Mouse (Mus musculus) myocyte (in vitro differentiated cells): ENCODE measurements at regions not wholly inside any gene's neighbourhood (a gene's known extent, or its start where the extent isn't known, plus 50 kb on each side); places are given as distances from the start of the nearest gene placed in this dataset.
"Not testable (repeated sequence)": the region's sequence is repeated elsewhere in the genome, so short reads cannot be mapped to it uniquely, and the experiment has no call there.

ENCODE experiments used
- H3K27me3 ChIP-seq: one replicate; pipeline ENCODE4 v1.6.1; 2011; ENCODE audit not compliant: control insufficient read depth, insufficient read depth, insufficient read length
- H3K36me3 ChIP-seq: one replicate; pipeline ENCODE4 v1.6.1; 2011; ENCODE audit not compliant: control insufficient read depth, insufficient read depth
- H3K4me2 ChIP-seq: one replicate; pipeline ENCODE4 v1.6.1; 2011; ENCODE audit warnings: low read depth, control low read depth
- H3K4me3 ChIP-seq: one replicate; pipeline ENCODE4 v1.5.1; 2011; ENCODE audit warnings: mild to moderate bottlenecking, control low read depth, moderate library complexity
- H3K79me2 ChIP-seq: one replicate; pipeline ENCODE4 v1.6.1; 2011; ENCODE audit not compliant: control insufficient read depth, insufficient read depth
- H3ac ChIP-seq: one replicate; pipeline ENCODE4 v1.6.1; 2011; ENCODE audit not compliant: control insufficient read depth, insufficient read length
- CEBPB ChIP-seq: IDR thresholded peaks from 2 replicates; pipeline ENCODE4 v1.6.1; 2011; ENCODE audit warnings: mild to moderate bottlenecking, moderate library complexity; ENCODE audit not compliant: poor library complexity, insufficient read depth, severe bottlenecking
- E2F4 ChIP-seq: IDR thresholded peaks from one replicate; pipeline ENCODE4 v1.6.1; 2011; ENCODE audit warnings: mild to moderate bottlenecking, control low read depth, moderate library complexity; ENCODE audit not compliant: insufficient read depth
- MAX ChIP-seq: IDR thresholded peaks from one replicate; pipeline ENCODE4 v1.6.1; 2011; ENCODE audit warnings: low read depth, mild to moderate bottlenecking, control low read depth
- MYOD1 ChIP-seq, 3 experiments: IDR thresholded peaks; one replicate each; pipeline ENCODE4 v1.6.1; 2011; ENCODE audit warnings: control low read depth in 2 of 3, low read depth in 2 of 3, mild to moderate bottlenecking in 2 of 3, moderate library complexity in 1 of 3; ENCODE audit not compliant: insufficient read length in 2 of 3, control insufficient read depth in 1 of 3
- MYOG ChIP-seq, 3 experiments: IDR thresholded peaks; one replicate each; pipeline ENCODE4 v1.6.1; 2011; ENCODE audit warnings: control low read depth in 2 of 3, low read depth in 2 of 3, mild to moderate bottlenecking in 2 of 3; ENCODE audit not compliant: insufficient read length in 2 of 3, control insufficient read depth in 1 of 3, insufficient read depth in 1 of 3
- POLR2A ChIP-seq: IDR thresholded peaks from one replicate; pipeline ENCODE4 v1.6.1; 2011; ENCODE audit warnings: low read depth, mild to moderate bottlenecking, control low read depth, moderate library complexity; ENCODE audit not compliant: insufficient read length
- POLR2AphosphoS2 ChIP-seq: IDR thresholded peaks from one replicate; pipeline ENCODE4 v1.6.1; 2011; ENCODE audit warnings: low read depth, control low read depth; ENCODE audit not compliant: insufficient read length
- REST ChIP-seq: IDR thresholded peaks from one replicate; pipeline ENCODE4 v1.6.1; 2011; ENCODE audit warnings: mild to moderate bottlenecking, control low read depth, moderate library complexity; ENCODE audit not compliant: insufficient read depth, insufficient read length
- SRF ChIP-seq: IDR thresholded peaks from one replicate; pipeline ENCODE4 v1.6.1; 2011; ENCODE audit warnings: low read depth; ENCODE audit not compliant: control insufficient read depth, insufficient read length
- TCF12 ChIP-seq: IDR thresholded peaks from one replicate; pipeline ENCODE4 v1.6.1; 2011; ENCODE audit warnings: mild to moderate bottlenecking, control low read depth; ENCODE audit not compliant: poor library complexity, insufficient read depth, severe bottlenecking
- TCF3 ChIP-seq: IDR thresholded peaks from one replicate; pipeline ENCODE4 v1.6.1; 2011; ENCODE audit warnings: low read depth, control low read depth; ENCODE audit not compliant: insufficient read length
- USF1 ChIP-seq: IDR thresholded peaks from one replicate; pipeline ENCODE4 v1.6.1; 2011; ENCODE audit warnings: low read depth, mild to moderate bottlenecking, control low read depth, moderate library complexity

GRCm38 (mm10) chr10:118057516-118057915, 84.1 kb upstream of the Mdm1 start:
- TF ChIP-seq SRF (no peak), TCF3 (no peak), REST (no peak), MYOG (IDR thresholded peaks at IDR 0.05; ENCODE audit: control insufficient read depth in 1 of 3, insufficient read depth in 1 of 3, insufficient read length in 2 of 3, low read depth in 2 of 3) (no peak), MYOD1 (IDR thresholded peaks at IDR 0.05; ENCODE audit: control insufficient read depth in 1 of 3, insufficient read length in 2 of 3, low read depth in 2 of 3) (no peak), POLR2AphosphoS2 (no peak), E2F4 (no peak), POLR2A (no peak), MAX (no peak), USF1 (no peak), TCF12 (no peak), CEBPB (no peak)
- H3ac ChIP-seq, result no peak overlapping the region
- H3K4me2 ChIP-seq, result no peak overlapping the region
- H3K79me2 ChIP-seq, result no peaks in the 10 kb centered on the region
- H3K36me3 ChIP-seq, result no peaks in the 10 kb centered on the region
- H3K27me3 ChIP-seq, result no peaks in the 10 kb centered on the region
- H3K4me3 ChIP-seq, result no peak overlapping the region

DNA sequence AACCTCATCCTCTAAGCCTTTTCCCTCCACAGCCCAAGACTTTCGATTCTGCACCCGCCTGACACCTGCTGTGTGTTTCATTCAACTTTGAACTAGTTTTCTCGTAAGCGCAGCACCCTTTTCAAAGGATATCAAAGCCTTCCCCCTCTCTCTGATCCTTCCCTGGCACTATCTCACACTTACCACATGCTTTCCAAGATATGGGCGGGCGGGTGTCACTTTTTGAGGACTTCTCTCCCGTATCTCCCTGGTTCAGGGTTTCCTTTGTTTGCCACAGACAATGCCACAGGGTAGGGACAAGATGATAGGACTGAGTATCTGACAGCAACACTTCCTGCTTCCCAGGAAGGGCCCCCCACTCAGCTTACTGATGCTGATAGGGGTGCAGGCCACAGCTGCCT, 76.8 kb upstream of the Mdm1 start:
- Histone ChIP-seq H3ac (no peak overlapping the region), H3K36me3 (no peaks in the 10 kb centered on the region), H3K4me3 (no peak overlapping the region), H3K27me3 (no peaks in the 10 kb centered on the region), H3K4me2 (no peak overlapping the region), H3K79me2 (no peaks in the 10 kb centered on the region)
- TF ChIP-seq MYOG (IDR thresholded peaks at IDR 0.05; ENCODE audit: control insufficient read depth in 1 of 3, insufficient read depth in 1 of 3, insufficient read length in 2 of 3, low read depth in 2 of 3), result no peak
- no peak for TF ChIP-seq TCF3
- no peak for TF ChIP-seq REST
- no peak for TF ChIP-seq CEBPB
- no peak for TF ChIP-seq POLR2A
- TF ChIP-seq MAX, result no peak
- TF ChIP-seq POLR2AphosphoS2, result no peak
- TF ChIP-seq TCF12, result no peak
- TF ChIP-seq SRF, result no peak
- no peak for TF ChIP-seq MYOD1 (IDR thresholded peaks at IDR 0.05; ENCODE audit: control insufficient read depth in 1 of 3, insufficient read length in 2 of 3, low read depth in 2 of 3)
- no peak for TF ChIP-seq E2F4
- TF ChIP-seq USF1, result no peak

DNA sequence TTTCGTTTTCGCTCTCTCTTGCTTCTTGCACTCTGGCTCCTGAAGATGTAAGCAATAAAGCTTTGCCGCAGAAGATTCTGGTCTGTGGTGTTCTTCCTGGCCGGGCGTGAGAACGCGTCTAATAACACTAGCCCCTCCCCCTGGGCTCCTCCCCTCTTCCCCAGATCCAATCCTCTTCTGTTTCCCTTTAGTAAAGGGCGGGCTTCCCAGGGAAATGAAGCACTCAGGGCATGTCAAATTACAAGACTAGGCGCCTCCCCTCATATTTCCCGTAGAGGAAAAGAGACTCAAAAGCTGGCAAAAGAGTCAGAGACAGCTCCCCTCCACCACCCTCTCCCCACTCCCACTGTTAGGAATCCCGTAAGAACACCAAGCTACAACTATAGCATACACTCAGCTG, 65.3 kb upstream of the Mdm1 start:
- not testable (repeated sequence) for H3ac ChIP-seq, H3K4me2 ChIP-seq, H3K79me2 ChIP-seq, H3K4me3 ChIP-seq, H3K27me3 ChIP-seq, H3K36me3 ChIP-seq

DNA sequence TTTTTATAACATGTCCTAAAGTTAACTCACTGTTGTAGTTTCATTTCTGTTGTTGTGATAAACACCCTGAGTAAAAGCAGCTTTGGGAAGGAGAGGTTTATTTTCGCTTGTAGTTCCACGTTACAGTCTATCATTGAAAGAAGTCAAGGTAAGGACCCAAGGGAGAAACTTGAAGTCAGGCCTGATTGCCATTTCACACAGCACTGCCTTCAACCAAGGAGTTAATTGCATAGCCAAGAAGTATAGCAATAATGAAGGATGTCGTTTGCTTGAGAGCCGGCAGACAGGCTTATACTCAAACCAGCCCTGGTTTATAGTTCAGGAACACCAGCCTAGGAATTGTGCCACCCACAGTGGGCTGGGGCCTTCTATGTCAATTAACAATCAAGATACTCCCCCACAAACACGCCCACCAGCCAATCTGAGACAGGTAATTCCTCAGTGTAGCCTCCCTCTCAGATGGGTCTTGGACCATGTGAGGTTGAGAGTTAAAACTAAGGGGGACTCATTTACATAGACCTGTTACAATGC, 59.9 kb upstream of the Mdm1 start:
- H3K27me3 ChIP-seq, result no peaks in the 10 kb centered on the region
- no peaks in the 10 kb centered on the region for H3K36me3 ChIP-seq
- H3K4me3 ChIP-seq, result no peak overlapping the region
- H3K79me2 ChIP-seq, result no peaks in the 10 kb centered on the region
- no peak overlapping the region for H3K4me2 ChIP-seq
- H3ac ChIP-seq, result no peak overlapping the region
- no peak for TF ChIP-seq MAX
- TF ChIP-seq MYOD1 (IDR thresholded peaks at IDR 0.05; ENCODE audit: control insufficient read depth in 1 of 3, insufficient read length in 2 of 3, low read depth in 2 of 3), result no peak
- no peak for TF ChIP-seq E2F4
- TF ChIP-seq CEBPB, result no peak
- no peak for TF ChIP-seq MYOG (IDR thresholded peaks at IDR 0.05; ENCODE audit: control insufficient read depth in 1 of 3, insufficient read depth in 1 of 3, insufficient read length in 2 of 3, low read depth in 2 of 3)
- TF ChIP-seq USF1, result no peak
- no peak for TF ChIP-seq POLR2AphosphoS2
- no peak for TF ChIP-seq TCF12
- no peak for TF ChIP-seq SRF
- TF ChIP-seq REST, result no peak
- TF ChIP-seq TCF3, result no peak
- no peak for TF ChIP-seq POLR2A

DNA sequence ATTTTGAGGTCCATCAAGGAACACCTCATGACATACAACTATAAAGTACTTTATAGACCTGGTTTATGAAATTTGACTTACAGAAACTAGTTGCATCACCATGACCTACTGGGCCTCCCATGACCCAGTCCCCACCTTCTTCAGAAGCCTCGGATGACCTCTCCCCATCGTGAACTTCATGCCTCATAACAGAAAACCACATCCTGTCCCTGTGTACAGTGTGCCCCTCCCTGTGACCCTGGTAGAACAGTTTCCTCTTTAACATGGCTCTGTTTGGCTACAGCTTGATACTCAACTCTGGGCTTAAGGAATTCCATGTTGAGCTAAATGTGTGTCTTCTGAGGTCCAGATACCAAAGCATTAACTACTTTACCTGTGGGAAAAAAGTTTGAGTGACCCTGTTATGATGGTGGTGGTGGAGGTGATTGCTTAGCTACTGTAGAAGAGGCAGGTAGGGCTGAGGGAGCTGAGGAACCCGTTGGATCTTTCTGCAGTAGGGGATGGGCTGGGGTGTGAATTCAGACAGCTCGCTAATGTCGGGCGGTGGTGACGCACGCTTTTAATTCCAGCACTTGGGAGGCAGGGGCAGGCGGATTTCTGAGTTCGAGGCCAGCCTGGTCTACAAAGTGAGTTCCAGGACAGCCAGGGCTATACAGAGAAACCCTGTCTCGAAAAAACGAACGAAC, 58.4 kb upstream of the Mdm1 start:
- Histone ChIP-seq H3K79me2 (no peaks in the 10 kb centered on the region), H3K27me3 (no peaks in the 10 kb centered on the region), H3K4me3 (no peak overlapping the region), H3K36me3 (no peaks in the 10 kb centered on the region), H3K4me2 (no peak overlapping the region), H3ac (no peak overlapping the region)
- TF ChIP-seq POLR2A (no peak), MYOG (IDR thresholded peaks at IDR 0.05; ENCODE audit: control insufficient read depth in 1 of 3, insufficient read depth in 1 of 3, insufficient read length in 2 of 3, low read depth in 2 of 3) (no peak), MAX (no peak), POLR2AphosphoS2 (no peak), CEBPB (no peak), MYOD1 (IDR thresholded peaks at IDR 0.05; ENCODE audit: control insufficient read depth in 1 of 3, insufficient read length in 2 of 3, low read depth in 2 of 3) (no peak), REST (no peak), E2F4 (no peak), TCF12 (no peak), USF1 (no peak), SRF (no peak), TCF3 (no peak)
